Mouse (Mus musculus) splenic B cell, adult 2 months (primary cell): ENCODE measurements around the gene Snrnp35.

ENCODE experiments used
- DNase-seq: peaks from one replicate; pipeline ENCODE4 v3.0.0-alpha.2; 2011; ENCODE audit warnings: low read depth, low spot score
- H3K27me3 ChIP-seq: 2 replicates; pipeline ENCODE4 v1.6.1; 2012; ENCODE audit warnings: mild to moderate bottlenecking, low read length, moderate library complexity, mixed read lengths; ENCODE audit not compliant: control insufficient read depth, poor library complexity, insufficient read depth, severe bottlenecking
- H3K36me3 ChIP-seq: 2 replicates; pipeline ENCODE4 v1.6.1; 2012; ENCODE audit warnings: mild to moderate bottlenecking, low read length, moderate library complexity, mixed read lengths; ENCODE audit not compliant: control insufficient read depth, poor library complexity, insufficient read depth, severe bottlenecking

The Snrnp35 gene

DNA sequence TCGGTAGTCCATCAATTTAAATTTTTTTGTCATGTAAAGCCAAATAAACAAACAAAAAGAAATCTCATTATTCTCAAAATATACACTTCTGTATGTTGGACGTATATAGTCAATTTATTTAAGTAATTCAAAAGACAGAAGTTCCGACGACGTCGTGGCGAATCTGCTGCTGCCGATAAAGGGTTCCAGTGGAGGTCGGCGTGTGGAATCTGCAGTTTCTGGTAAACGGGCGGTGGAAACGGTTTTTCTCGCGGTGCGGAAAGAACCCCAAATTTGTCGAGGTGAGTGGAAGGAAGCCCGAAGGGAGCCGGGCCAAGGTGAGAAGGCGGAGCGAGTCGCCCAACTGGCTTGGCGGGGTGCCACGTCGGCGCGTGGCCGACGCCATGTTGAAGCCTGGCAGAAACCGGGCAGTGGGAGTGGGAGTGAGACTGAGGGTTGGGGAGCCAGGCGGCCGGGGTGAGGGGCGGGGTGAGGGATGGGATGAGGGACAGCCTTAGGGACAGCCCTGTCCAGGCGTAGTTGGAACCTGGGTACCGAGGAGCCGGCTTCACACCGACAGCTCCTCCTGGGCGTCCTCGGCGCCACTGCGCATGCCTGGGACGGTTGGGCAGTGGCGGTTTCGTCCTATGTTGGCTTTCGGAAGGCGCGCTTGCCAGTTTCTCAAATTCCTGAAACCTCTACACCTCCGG, at the start of gene Snrnp35:
Gene Snrnp35, plus strand, starts transcription at position 169 of the 689 bp plus-strand sequence.
- Histone ChIP-seq H3K27me3 (no peaks in the 10 kb centered on the region), H3K36me3 (no peaks in the 10 kb centered on the region)
- peak; percentile 94 for DNase-seq

DNA sequence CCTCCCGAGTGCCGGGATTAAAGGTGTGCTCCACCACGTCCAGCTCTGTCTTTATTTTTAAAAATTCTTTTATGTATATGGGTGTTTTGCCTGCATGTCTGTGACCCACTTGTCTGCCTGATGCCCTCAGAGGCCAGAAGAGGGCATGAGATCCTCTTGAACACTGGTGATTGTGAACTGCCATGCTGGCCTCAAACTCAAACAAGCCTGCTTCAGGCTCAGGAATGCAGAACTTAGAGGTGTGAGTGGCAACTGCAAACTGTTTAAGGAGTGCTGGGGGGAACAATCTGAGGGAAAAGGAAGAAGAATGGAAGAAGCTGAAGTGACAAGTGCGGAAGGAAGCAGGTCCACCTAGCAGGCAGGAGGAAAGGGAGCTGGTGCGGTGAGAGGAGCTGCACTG, 44.7 kb upstream of the Snrnp35 start:
- DNase-seq = peak; percentile 76
- no peaks in the 10 kb centered on the region for H3K36me3 ChIP-seq
- no peaks in the 10 kb centered on the region for H3K27me3 ChIP-seq

DNA sequence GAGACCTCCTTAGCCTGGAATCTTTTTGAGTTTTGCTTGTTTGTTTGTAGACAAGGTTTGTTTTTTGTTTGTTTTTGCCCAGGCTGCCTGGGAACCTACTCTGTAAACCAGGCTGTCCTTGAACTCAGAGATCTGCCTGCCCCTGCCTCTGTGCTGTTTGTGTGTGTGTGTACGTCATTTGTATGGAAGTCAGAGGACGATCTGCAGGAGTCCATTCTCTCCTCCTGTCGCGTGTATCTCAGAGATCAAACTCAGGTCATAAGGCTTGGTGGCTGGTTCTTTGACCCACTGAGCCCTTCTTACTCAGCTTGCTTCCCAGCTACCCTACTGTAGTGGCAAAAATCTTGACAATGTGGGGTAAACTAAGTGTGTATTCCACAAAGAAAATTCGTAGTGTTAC, 44.2 kb upstream of the Snrnp35 start:
- H3K27me3 ChIP-seq = no peaks in the 10 kb centered on the region
- no peaks in the 10 kb centered on the region for H3K36me3 ChIP-seq
- DNase-seq = no peak

DNA sequence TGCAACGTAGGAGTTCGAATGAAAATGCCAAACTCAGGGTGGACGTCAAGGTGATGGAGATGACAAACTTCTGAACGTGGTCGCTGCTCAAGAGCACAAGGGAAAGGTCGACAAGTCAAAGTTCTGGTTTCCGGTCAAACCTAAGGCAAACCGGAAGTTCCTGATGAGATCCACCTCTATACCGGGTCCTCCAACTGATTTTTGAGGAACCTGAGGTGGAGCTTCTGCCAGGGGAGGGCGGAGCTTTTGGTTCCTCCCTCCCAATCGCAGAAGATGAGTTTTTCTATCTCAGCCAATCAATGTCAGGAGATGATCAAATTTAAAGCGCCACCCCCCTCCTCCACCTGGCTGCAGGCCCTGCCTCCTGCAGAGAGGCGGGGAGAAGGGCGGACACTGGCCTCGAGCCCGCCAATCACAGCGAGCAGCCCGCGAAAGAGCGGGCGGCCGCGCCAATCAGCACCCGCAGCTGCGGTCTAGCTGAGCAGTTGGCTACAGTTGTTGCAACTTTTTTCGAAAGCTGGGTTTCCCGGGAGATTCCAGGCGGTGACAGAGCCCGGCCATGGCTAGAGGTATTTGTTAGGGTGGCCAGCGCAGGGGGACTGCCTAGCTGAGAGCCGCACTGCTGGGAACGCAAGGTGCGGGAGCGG, 43.4 kb upstream of the Snrnp35 start, which contains the start of gene Kmt5a:
Gene Kmt5a, plus strand, starts transcription at position 484 of the 647 bp plus-strand sequence.
- no peaks in the 10 kb centered on the region for H3K27me3 ChIP-seq
- DNase-seq = peak; percentile 97
- H3K36me3 ChIP-seq = no peaks in the 10 kb centered on the region

DNA sequence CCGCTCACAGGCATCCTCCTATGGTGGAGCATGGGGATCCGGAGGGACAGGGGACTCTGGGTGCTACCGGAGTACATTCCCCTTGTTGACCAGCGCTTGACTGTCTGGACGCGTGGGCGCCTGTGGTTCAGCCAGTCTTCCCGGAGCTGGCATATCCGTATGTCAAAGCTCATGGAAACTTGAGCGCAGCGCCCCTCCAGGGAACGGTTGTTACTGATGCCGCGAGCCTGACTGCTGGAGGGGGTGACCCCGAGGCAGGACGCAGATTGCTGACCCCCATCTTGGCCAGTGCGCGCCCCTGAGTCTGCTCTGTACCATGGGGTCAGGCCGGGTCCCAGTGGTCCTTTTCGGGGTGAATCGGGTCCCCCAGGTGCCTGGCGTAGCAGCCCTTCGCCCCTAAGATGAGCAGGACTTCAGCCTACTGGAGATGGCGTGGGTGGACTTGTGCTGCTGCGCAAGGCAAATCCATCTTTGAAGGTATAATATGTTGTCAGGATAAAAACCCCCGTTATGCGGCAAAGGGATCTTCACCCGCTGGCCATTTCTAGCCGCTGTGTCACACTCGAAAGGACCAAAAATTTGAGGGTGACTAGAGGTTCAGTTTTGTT, 42.7 kb upstream of the Snrnp35 start:
- H3K27me3 ChIP-seq = no peaks in the 10 kb centered on the region
- no peaks in the 10 kb centered on the region for H3K36me3 ChIP-seq
- peak; percentile 73 for DNase-seq

DNA sequence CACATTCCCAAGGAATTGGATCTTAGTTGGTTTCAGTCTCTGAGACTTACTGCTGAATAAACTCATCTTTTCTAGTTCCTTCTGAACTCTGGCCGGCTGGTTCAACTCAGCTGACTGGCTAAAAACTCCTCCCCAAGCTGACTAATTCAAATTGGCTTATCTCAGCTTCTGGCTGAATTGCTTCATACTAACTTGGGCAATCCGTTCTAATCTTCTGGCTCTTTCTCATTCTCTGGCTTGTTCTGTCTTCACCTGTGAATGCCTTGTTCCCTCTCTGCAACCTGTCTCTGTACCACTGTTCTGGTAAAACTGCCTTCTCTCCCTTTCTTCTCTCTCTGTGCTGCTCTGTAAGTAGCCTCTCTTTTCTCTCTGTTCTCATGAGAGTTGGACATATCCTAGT, 40.3 kb upstream of the Snrnp35 start:
- Histone ChIP-seq H3K27me3 (no peaks in the 10 kb centered on the region), H3K36me3 (peaks cover 3% of the 10 kb centered on the region)
- no peak for DNase-seq

DNA sequence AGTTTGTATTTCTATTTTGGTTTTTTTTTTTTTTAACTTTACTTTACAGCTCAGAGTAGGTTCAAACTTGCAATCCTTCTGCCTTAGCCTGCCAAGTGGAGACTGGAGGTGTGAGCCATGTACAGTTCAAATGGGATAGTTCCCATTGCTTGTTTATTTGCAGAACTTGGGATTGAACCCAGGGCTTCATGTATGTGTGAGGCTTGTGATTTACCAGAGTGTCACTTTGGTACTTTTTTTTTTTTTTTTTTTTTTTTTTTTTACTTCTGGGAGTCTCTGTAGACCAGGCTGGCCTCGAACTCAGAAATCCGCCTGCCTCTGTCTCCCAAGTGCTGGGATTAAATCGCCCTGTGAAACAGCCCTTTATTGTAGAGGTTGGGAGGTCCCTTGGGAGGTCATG, 38.7 kb upstream of the Snrnp35 start:
- Histone ChIP-seq H3K27me3 (no peaks in the 10 kb centered on the region), H3K36me3 (peaks cover 3% of the 10 kb centered on the region)
- DNase-seq = no peak

DNA sequence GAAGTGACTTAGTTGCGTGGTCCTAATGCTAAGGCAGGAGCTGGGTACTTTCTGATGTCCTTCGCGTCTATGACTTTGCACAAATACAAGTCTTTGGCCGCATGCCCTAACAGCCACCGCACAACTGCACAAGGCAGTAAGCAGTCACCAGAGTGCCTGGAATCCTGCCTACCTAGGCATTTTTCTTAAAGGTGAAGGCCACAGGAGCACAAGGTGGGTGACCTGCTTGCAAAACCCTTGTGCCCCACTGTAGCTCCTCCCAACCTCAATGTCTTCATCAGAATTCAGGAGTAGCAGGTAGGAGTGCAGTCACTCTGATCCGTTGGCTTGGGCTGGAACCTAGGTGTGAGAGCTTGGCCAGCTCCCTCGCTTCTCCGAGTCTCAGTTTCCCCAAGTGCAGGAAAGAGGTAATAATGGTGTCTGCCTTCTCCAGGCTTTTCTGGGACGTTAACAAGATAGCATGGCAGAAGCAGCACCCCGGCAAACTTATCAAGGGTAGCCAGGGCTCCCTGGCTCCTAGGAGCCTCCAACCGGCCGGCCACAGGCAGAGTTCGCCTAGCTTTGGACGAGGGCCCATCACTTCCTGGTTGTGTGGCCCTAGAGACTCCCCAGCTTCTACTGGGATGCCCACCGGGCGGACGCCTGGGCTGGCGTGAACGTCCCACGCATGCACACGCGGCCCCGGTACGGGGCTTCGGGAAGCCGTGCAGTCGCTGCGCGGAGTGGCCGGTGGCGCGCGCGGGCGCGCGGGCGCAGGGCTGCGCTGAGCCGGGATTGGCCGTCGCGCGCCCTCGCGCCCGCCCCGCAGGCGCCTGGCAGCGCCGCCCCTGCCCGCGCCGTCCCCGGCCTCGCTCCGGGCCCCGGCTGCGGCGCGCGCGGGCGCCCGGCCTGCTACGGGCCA, 38.0 kb upstream of the Snrnp35 start:
- Histone ChIP-seq H3K36me3 (peaks cover 3% of the 10 kb centered on the region), H3K27me3 (no peaks in the 10 kb centered on the region)
- DNase-seq = peak; percentile 75

DNA sequence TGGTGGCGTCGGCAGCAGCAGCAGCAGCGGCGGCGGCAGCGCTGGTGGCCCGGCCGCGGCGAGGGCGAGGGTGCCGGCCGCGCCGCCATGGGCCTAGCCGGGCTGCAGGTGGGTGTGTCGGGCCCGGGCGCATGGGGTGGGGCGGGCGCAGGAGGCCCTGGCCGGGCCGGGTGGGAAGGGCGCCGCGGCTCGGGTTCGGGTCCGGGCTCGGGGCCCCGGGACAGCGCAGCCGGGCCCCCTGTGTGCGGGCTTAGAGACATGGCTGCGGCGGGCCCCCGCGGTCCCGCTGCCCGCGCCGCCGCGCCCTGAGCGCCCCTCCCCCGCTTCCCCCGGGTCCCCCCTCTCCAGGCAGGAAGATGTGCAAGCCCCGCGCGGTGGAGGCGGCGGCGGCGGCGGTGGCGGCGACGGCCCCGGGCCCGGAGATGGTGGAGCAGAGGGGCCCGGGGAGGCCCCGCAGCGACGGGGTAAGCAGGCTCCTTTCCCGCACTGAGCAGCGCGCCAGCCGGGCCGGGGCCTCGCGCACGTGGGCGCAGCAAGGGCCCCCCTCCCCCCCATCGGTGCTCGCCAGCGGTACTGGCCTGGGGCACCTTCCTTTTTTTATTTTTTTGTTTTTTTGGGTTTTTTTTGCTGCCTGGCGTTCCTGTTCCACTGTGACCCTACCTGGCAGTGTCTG, 37.2 kb upstream of the Snrnp35 start:
- peak; percentile 36 for DNase-seq
- no peaks in the 10 kb centered on the region for H3K27me3 ChIP-seq
- peaks cover 10% of the 10 kb centered on the region for H3K36me3 ChIP-seq

DNA sequence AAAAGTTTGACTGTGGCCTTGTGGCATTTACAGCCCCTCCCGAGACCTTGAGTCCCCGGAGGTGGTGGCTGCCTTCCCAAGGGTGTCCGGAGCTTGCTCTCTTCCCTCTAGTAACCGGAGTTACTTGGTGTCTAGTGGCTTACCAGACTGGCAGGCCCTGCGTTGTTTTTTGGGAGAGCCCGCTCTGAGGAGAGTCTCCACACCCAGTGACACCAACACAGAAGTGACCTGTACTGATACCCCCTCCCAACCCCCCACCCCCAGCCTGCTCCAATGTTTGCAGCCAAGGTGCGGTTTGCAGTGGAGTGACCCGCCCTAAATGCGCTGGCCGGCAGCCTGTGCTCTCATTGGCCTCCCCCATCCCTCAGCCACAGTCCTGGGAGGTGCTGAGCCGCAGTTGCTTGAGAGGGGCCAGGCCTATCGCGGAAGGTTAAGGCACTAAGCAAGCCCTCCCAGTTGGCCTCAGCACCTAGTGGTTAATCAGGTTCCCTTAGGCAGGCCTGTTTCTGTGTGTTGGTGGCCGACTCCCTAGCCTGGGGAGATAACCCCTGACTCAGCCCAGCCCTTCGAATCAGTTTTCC, 36.5 kb upstream of the Snrnp35 start:
- no peaks in the 10 kb centered on the region for H3K27me3 ChIP-seq
- H3K36me3 ChIP-seq = peaks cover 14% of the 10 kb centered on the region
- peak; percentile 27 for DNase-seq

DNA sequence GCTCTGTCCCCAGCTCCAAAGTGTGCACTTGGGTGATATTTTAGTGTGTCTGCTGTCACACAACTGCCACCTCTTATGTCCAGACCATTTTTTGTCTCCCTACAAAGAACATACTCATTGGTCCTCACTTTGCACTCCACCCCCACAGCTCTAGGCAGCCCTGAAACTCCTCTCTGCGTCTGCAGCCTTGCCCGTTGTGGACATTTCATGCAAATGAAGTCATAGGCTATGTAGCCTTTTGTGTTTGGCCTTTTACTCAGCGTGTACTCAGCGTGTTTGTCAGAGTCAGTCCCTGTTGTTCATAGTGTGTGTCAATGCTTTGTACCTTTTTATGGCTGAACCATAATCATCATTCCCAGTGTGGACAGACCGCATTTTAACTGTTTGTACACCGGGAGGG, 33.4 kb upstream of the Snrnp35 start:
- Histone ChIP-seq H3K36me3 (peaks cover 20% of the 10 kb centered on the region), H3K27me3 (no peaks in the 10 kb centered on the region)
- no peak for DNase-seq

DNA sequence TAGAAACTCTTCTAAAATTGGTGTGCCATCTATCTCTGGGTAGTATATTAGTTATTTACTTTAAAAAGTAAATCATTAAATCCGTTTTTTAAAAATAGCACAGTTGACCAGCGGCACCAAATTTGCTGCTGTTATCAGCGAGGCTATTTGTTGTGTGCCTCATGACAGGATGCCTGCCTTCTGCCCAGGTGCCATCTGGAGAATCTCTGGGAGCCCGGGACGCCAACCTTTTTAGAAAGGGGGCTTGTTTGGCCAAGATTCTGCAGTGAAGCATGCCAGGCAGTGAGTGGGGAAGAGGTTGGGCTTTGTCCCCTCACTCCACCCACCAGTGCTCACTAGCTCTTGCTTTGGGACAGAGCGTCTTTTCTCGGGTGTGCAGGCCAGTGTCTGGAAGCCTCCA, 32.9 kb upstream of the Snrnp35 start:
- peaks cover 20% of the 10 kb centered on the region for H3K36me3 ChIP-seq
- no peaks in the 10 kb centered on the region for H3K27me3 ChIP-seq
- DNase-seq = no peak

DNA sequence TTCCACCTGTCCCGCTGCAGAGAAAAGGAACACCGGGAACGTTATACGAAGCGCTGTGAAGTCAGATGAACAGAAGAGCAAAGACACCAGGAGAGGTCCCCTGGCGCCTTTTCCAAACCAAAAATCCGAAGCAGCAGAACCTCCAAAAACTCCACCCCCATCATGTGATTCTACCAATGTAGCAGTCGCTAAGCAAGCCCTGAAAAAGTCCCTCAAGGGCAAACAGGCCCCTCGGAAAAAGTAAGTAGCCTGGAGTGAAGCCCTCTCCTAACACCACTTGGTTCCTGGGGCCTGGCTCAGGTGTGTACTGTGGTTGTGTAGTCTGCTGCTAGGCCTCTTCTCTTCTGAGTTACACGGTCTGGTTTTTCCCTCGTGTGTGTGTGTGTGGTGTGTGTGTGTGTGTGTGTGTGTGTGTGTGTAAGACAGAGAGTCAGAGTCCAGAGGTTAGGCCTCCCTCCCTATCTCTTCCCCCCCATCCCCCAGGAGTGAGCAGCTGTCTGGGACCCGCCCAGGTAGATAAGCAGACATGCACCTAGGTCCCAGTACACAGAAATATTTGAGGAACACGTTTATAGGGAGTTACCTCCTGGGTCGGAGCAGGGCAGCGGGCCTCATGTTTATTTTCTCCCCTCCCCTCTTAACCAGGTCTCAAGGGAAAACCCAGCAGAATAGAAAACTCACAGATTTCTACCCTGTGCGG, 32.1 kb upstream of the Snrnp35 start:
- Histone ChIP-seq H3K27me3 (no peaks in the 10 kb centered on the region), H3K36me3 (peaks cover 20% of the 10 kb centered on the region)
- no peak for DNase-seq
